Mouse (Mus musculus) right cerebral cortex, postnatal 36 days (tissue): ENCODE data around the gene Cdh12.
A peak's percentile ranks its signal among the peaks of the same experiment; 100 is the strongest.
"Not testable (repeated sequence)": the region's sequence is repeated elsewhere in the genome, so short reads cannot be mapped to it uniquely, and the experiment has no call there.

Source experiments
- DNase-seq, 2 experiments: peaks; one replicate each; pipeline ENCODE4 v3.0.0; 2022; ENCODE audit warnings: low spot score in 2 of 2, mixed read lengths in 1 of 2

Gene Cdh12

GRCm38 (mm10) chr15:21375460-21375859 is 926.4 kb downstream of the Cdh12 start:
- DNase-seq = no peak

- no peak for DNase-seq
Observed at GRCm38 (mm10) chr15:21375871-21376270, 926.8 kb downstream of the Cdh12 start.

GRCm38 (mm10) chr15:21391442-21391841 is 942.4 kb downstream of the Cdh12 start:
- not testable (repeated sequence) for DNase-seq

GRCm38 (mm10) chr15:21393080-21393479 is 944.0 kb downstream of the Cdh12 start:
- no peak for DNase-seq

GRCm38 (mm10) chr15:21405196-21405595 is 956.1 kb downstream of the Cdh12 start:
- DNase-seq = peak; percentile 58 to 81

GRCm38 (mm10) chr15:21407324-21408044 is 958.4 kb downstream of the Cdh12 start:
- no peak for DNase-seq

GRCm38 (mm10) chr15:21437347-21437746 is 988.3 kb downstream of the Cdh12 start:
- no peak for DNase-seq

GRCm38 (mm10) chr15:21437924-21438323 is 988.9 kb downstream of the Cdh12 start:
- DNase-seq = no peak

GRCm38 (mm10) chr15:21458098-21458497 is 1009.0 kb downstream of the Cdh12 start:
- no peak for DNase-seq

GRCm38 (mm10) chr15:21519355-21519869 is 1070.3 kb downstream of the Cdh12 start:
- no peak for DNase-seq

- DNase-seq = no peak
Observed at GRCm38 (mm10) chr15:21530804-21531203, 1081.7 kb downstream of the Cdh12 start.

GRCm38 (mm10) chr15:21536909-21537308 is 1087.8 kb downstream of the Cdh12 start:
- no peak for DNase-seq

GRCm38 (mm10) chr15:21544786-21545185 is 1095.7 kb downstream of the Cdh12 start:
- DNase-seq = no peak

GRCm38 (mm10) chr15:21555981-21556380 is 1106.9 kb downstream of the Cdh12 start:
- DNase-seq = no peak

GRCm38 (mm10) chr15:21566314-21567051 is 1117.4 kb downstream of the Cdh12 start:
- no peak for DNase-seq

GRCm38 (mm10) chr15:21604510-21604909 is 1155.4 kb downstream of the Cdh12 start:
- no peak for DNase-seq
